Mouse (Mus musculus) midbrain, embryonic 11.5 days (tissue): ENCODE measurements at regions not wholly inside any gene's neighbourhood (a gene's known extent, or its start where the extent isn't known, plus 50 kb on each side); places are given as distances from the start of the nearest gene placed in this dataset.
A peak's percentile ranks its signal among the peaks of the same experiment; 100 is the strongest.

Source experiments
- ATAC-seq: fragments of 200-750 bp; cut with Nextera tagmentation; 2 replicates; pipeline ENCODE4 v1.8.0; 2017; ENCODE audit warnings: moderate TSS enrichment, moderate library complexity; ENCODE audit not compliant: low FRiP score
- DNase-seq: peaks from one replicate; pipeline ENCODE4 v3.0.0; 2015; ENCODE audit warnings: low spot score; ENCODE audit errors: missing footprints
- H3K27ac ChIP-seq: fragments of 300-500 bp; sonication (generic); 2 replicates; pipeline ENCODE4 v1.5.1; 2014; ENCODE audit warnings: low read depth, low read length
- H3K27me3 ChIP-seq: fragments of 300-500 bp; sonication (generic); 2 replicates; pipeline ENCODE4 v1.6.1; 2014; ENCODE audit warnings: mild to moderate bottlenecking, low read length, moderate library complexity, mixed read lengths; ENCODE audit not compliant: control insufficient read depth, insufficient read depth
- H3K36me3 ChIP-seq: fragments of 300-500 bp; sonication (generic); 2 replicates; pipeline ENCODE4 v1.6.1; 2014; ENCODE audit warnings: mild to moderate bottlenecking, low read length, moderate library complexity, mixed read lengths; ENCODE audit not compliant: control insufficient read depth, insufficient read depth
- H3K4me1 ChIP-seq: fragments of 300-500 bp; sonication (generic); 2 replicates; pipeline ENCODE4 v1.6.1; 2014; ENCODE audit warnings: low read length; ENCODE audit not compliant: control insufficient read depth, insufficient read depth
- H3K4me2 ChIP-seq: fragments of 300-500 bp; sonication (generic); 2 replicates; pipeline ENCODE4 v1.6.1; 2014; ENCODE audit warnings: mild to moderate bottlenecking, moderate library complexity
- H3K4me3 ChIP-seq: fragments of 300-500 bp; sonication (generic); 2 replicates; pipeline ENCODE4 v1.5.1; 2014; ENCODE audit warnings: low read depth, low read length
- H3K9ac ChIP-seq: fragments of 300-500 bp; sonication (generic); 2 replicates; pipeline ENCODE4 v1.6.1; 2014; ENCODE audit warnings: low read length
- H3K9me3 ChIP-seq: fragments of 300-500 bp; sonication (generic); 2 replicates; pipeline ENCODE4 v1.6.1; 2016; ENCODE audit warnings: low read length; ENCODE audit not compliant: control insufficient read depth
- WGBS: fragments of 180-500 bp; shearing (Covaris S2); extraction: QIAGEN DNeasy Blood & Tissue Kit; methylation state at CpG from one replicate; pipeline ENCODE4 v1.1.7; 2014; 5-methylcytosine and 5-hydroxymethylcytosine counted together

GRCm38 (mm10) chr16:55745094-55745493 is 93.6 kb downstream of the Nfkbiz start:
- Histone ChIP-seq H3K4me3 (no peak overlapping the region), H3K36me3 (no peaks in the 10 kb centered on the region), H3K4me1 (no peaks in the 10 kb centered on the region), H3K27me3 (no peaks in the 10 kb centered on the region), H3K9ac (no peak overlapping the region), H3K4me2 (no peak overlapping the region), H3K9me3 (no peaks in the 10 kb centered on the region), H3K27ac (no peak overlapping the region)
- DNase-seq (peak; percentile 66), ATAC-seq (no peak)
- WGBS = 87% methylated on average over 3 of the region's 3 CpGs

- ATAC-seq (no peak), DNase-seq (peak; percentile 64)
- 93% methylated on average over 2 of the region's 2 CpGs for WGBS
- no peaks in the 10 kb centered on the region for H3K36me3 ChIP-seq
- no peak overlapping the region for H3K9ac ChIP-seq
- H3K4me3 ChIP-seq = no peak overlapping the region
- H3K9me3 ChIP-seq = no peaks in the 10 kb centered on the region
- H3K27ac ChIP-seq = no peak overlapping the region
- no peak overlapping the region for H3K4me2 ChIP-seq
- no peaks in the 10 kb centered on the region for H3K27me3 ChIP-seq
- no peaks in the 10 kb centered on the region for H3K4me1 ChIP-seq
These were observed 97.4 kb downstream of the Nfkbiz start for GRCm38 (mm10) chr16:55741099-55741863.

GRCm38 (mm10) chr16:55738741-55739140 is 100.0 kb downstream of the Nfkbiz start:
- H3K4me3 ChIP-seq = no peak overlapping the region
- H3K9me3 ChIP-seq = no peaks in the 10 kb centered on the region
- no peaks in the 10 kb centered on the region for H3K27me3 ChIP-seq
- WGBS = 94% methylated on average over 4 of the region's 4 CpGs
- DNase-seq (peak; percentile 49), ATAC-seq (no peak)
- no peaks in the 10 kb centered on the region for H3K36me3 ChIP-seq
- no peaks in the 10 kb centered on the region for H3K4me1 ChIP-seq
- H3K27ac ChIP-seq = no peak overlapping the region
- no peak overlapping the region for H3K9ac ChIP-seq
- no peak overlapping the region for H3K4me2 ChIP-seq

GRCm38 (mm10) chr16:55735476-55735968 is 103.2 kb downstream of the Nfkbiz start:
- H3K4me3 ChIP-seq = no peak overlapping the region
- no peak overlapping the region for H3K4me2 ChIP-seq
- 97% methylated on average over 7 of the region's 7 CpGs for WGBS
- H3K27ac ChIP-seq = no peak overlapping the region
- no peaks in the 10 kb centered on the region for H3K27me3 ChIP-seq
- H3K9me3 ChIP-seq = no peaks in the 10 kb centered on the region
- no peak for ATAC-seq
- no peaks in the 10 kb centered on the region for H3K36me3 ChIP-seq
- DNase-seq = peak; percentile 28
- H3K9ac ChIP-seq = no peak overlapping the region
- H3K4me1 ChIP-seq = no peaks in the 10 kb centered on the region

GRCm38 (mm10) chr16:55734301-55734700 is 104.4 kb downstream of the Nfkbiz start:
- H3K4me2 ChIP-seq = no peak overlapping the region
- H3K9ac ChIP-seq = no peak overlapping the region
- H3K9me3 ChIP-seq = no peaks in the 10 kb centered on the region
- no peak overlapping the region for H3K4me3 ChIP-seq
- WGBS = 80% methylated on average over 11 of the region's 11 CpGs
- ATAC-seq (no peak), DNase-seq (peak; percentile 69)
- no peak overlapping the region for H3K27ac ChIP-seq
- H3K4me1 ChIP-seq = no peaks in the 10 kb centered on the region
- H3K36me3 ChIP-seq = no peaks in the 10 kb centered on the region
- no peaks in the 10 kb centered on the region for H3K27me3 ChIP-seq

GRCm38 (mm10) chr16:55733751-55734150 is 104.9 kb downstream of the Nfkbiz start:
- Histone ChIP-seq H3K27me3 (no peaks in the 10 kb centered on the region), H3K4me3 (no peak overlapping the region), H3K9ac (no peak overlapping the region), H3K4me1 (no peaks in the 10 kb centered on the region), H3K36me3 (no peaks in the 10 kb centered on the region), H3K9me3 (no peaks in the 10 kb centered on the region), H3K27ac (no peak overlapping the region), H3K4me2 (no peak overlapping the region)
- 85% methylated on average over 4 of the region's 4 CpGs for WGBS
- ATAC-seq = 0 out of 2 replicates have a peak, but pooled peaks have one; percentile 42
- peak; percentile 66 for DNase-seq

- no peaks in the 10 kb centered on the region for H3K9me3 ChIP-seq
- no peak for ATAC-seq
- no peak for DNase-seq
These were observed 107.7 kb downstream of the Nfkbiz start for GRCm38 (mm10) chr16:55731003-55731402.

GRCm38 (mm10) chr16:55726538-55726937 is 112.2 kb downstream of the Nfkbiz start:
- WGBS = 70% methylated on average over 3 of the region's 3 CpGs

More at GRCm38 (mm10) chr16:55731003-55731402, 107.7 kb downstream of the Nfkbiz start:
- 91% methylated on average over 8 of the region's 8 CpGs for WGBS
- no peak overlapping the region for H3K4me3 ChIP-seq
- H3K4me2 ChIP-seq = no peak overlapping the region
- no peaks in the 10 kb centered on the region for H3K27me3 ChIP-seq
- no peak overlapping the region for H3K9ac ChIP-seq
- no peaks in the 10 kb centered on the region for H3K4me1 ChIP-seq
- no peaks in the 10 kb centered on the region for H3K36me3 ChIP-seq
- H3K27ac ChIP-seq = no peak overlapping the region

GRCm38 (mm10) chr16:55720430-55720829 is 118.3 kb downstream of the Nfkbiz start:
- no peak for DNase-seq
- H3K4me3 ChIP-seq = no peak overlapping the region
- no peak for ATAC-seq
- H3K9ac ChIP-seq = no peak overlapping the region
- H3K9me3 ChIP-seq = no peaks in the 10 kb centered on the region
- H3K27ac ChIP-seq = no peak overlapping the region
- no peak overlapping the region for H3K4me2 ChIP-seq
- 55% methylated on average over 3 of the region's 3 CpGs for WGBS
- no peaks in the 10 kb centered on the region for H3K36me3 ChIP-seq
- no peaks in the 10 kb centered on the region for H3K27me3 ChIP-seq
- H3K4me1 ChIP-seq = no peaks in the 10 kb centered on the region

More at GRCm38 (mm10) chr16:55726538-55726937, 112.2 kb downstream of the Nfkbiz start:
- Histone ChIP-seq H3K4me3 (no peak overlapping the region), H3K27ac (no peak overlapping the region), H3K36me3 (no peaks in the 10 kb centered on the region), H3K27me3 (no peaks in the 10 kb centered on the region), H3K9ac (no peak overlapping the region), H3K4me2 (no peak overlapping the region), H3K9me3 (no peaks in the 10 kb centered on the region), H3K4me1 (no peaks in the 10 kb centered on the region)
- no peak for DNase-seq
- no peak for ATAC-seq
